Comparison of ENCODE assay signal across 15 mouse cellular contexts in the genomic region with DNA sequence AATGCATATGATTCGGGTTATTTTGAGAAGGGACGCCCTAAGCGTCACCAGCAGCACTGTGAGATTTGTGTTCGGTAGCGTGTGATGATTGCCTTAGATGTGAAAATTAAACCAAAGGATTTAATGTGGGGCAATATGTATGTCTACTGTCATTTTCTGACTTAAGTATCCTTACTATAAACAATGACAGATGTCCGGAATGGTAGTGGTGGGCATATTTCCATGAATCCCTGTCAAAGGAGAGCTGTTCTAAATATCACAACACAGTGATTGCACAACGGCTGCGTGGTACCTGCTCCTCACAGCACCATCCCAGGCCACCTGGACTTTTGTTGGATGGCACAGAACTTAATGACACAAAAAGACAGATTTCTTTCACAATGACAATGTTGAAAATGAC.
"Had no signal": no experiment of that assay in that cellular context is flagged by ENCODE, and none has a peak within 500 bp of the region (broad histone marks: within the 10 kb centered on the region; RNA-seq: fewer than 3 reads in every experiment).

No protein-coding gene starts in this region.

- H3K4me3 ChIP-seq: layer of hippocampus, adult 2 months; limb, embryonic 10.5 days; limb, embryonic 13.5 days; liver, embryonic 12.5 days; liver, embryonic 15.5 days; lung, embryonic 15.5 days; midbrain, embryonic 13.5 days had no signal

- H3K9me3 ChIP-seq: limb, embryonic 10.5 days; limb, embryonic 13.5 days; liver, embryonic 15.5 days; lung, embryonic 15.5 days had no signal

- H3K4me2 ChIP-seq: limb, embryonic 13.5 days; liver, embryonic 12.5 days; liver, embryonic 15.5 days; lung, embryonic 15.5 days; midbrain, embryonic 13.5 days had no signal

- H3K4me1 ChIP-seq: limb, embryonic 10.5 days; limb, embryonic 13.5 days; midbrain, embryonic 13.5 days had no signal

- H3K27me3 ChIP-seq: limb, embryonic 13.5 days; liver, embryonic 12.5 days; lung, embryonic 15.5 days; midbrain, embryonic 13.5 days had no signal

- H3K9ac ChIP-seq: limb, embryonic 13.5 days; liver, embryonic 12.5 days; liver, embryonic 15.5 days; lung, embryonic 15.5 days; midbrain, embryonic 13.5 days had no signal

- H3K36me3 ChIP-seq: limb, embryonic 10.5 days; limb, embryonic 13.5 days; liver, embryonic 12.5 days; liver, embryonic 15.5 days; lung, embryonic 15.5 days; midbrain, embryonic 13.5 days had no signal

- ATAC-seq: liver, embryonic 12.5 days; midbrain, embryonic 13.5 days had no signal

- DNase-seq: layer of hippocampus, adult 9-11 months; liver; lung, adult 18-20 months; lung, postnatal 10 days; lung, postnatal 36 days; thymus, adult 18-20 months; thymus, postnatal 36 days had no signal

- H3K27ac ChIP-seq: kidney, postnatal 0 days; layer of hippocampus, adult 2 months; limb, embryonic 10.5 days; limb, embryonic 13.5 days; liver, embryonic 12.5 days; liver, embryonic 15.5 days; lung, embryonic 15.5 days; midbrain, embryonic 13.5 days had no signal
